Mouse (Mus musculus) kidney, embryonic 14.5 days (tissue): ENCODE data around the gene Gjb3. TPM values are rescaled to one million over a fixed set of nuclear protein-coding genes. Genes with fewer than 3 reads are reported as not detected.

Experiments
- ATAC-seq: fragments of 200-750 bp; cut with Nextera tagmentation; 2 replicates; pipeline ENCODE4 v1.8.0; 2017; ENCODE audit warnings: moderate number of reproducible peaks, mild to moderate bottlenecking, moderate TSS enrichment, moderate library complexity; ENCODE audit not compliant: low FRiP score, low TSS enrichment
- H3K27ac ChIP-seq: fragments of 300-500 bp; sonication (generic); 2 replicates; pipeline ENCODE4 v1.5.1; 2014; ENCODE audit warnings: low read depth, mild to moderate bottlenecking, low read length, moderate library complexity, mixed read lengths
- H3K27me3 ChIP-seq: fragments of 300-500 bp; sonication (generic); 2 replicates; pipeline ENCODE4 v1.6.1; 2014; ENCODE audit warnings: mild to moderate bottlenecking, low read length; ENCODE audit not compliant: control insufficient read depth, insufficient read depth
- H3K36me3 ChIP-seq: fragments of 300-500 bp; sonication (generic); 2 replicates; pipeline ENCODE4 v1.6.1; 2014; ENCODE audit warnings: low read length, mixed read lengths; ENCODE audit not compliant: control insufficient read depth, insufficient read depth
- H3K4me1 ChIP-seq: fragments of 300-500 bp; sonication (generic); 2 replicates; pipeline ENCODE4 v1.6.1; 2014; ENCODE audit warnings: low read length, mixed read lengths; ENCODE audit not compliant: control insufficient read depth, insufficient read depth
- H3K4me2 ChIP-seq: fragments of 300-500 bp; sonication (generic); replicated peaks from 2 replicates; pipeline ENCODE4 v1.6.1; 2014; ENCODE audit warnings: low read depth, mild to moderate bottlenecking, low read length
- H3K4me3 ChIP-seq: fragments of 300-500 bp; sonication (generic); 2 replicates; pipeline ENCODE4 v1.5.1; 2014; ENCODE audit warnings: mild to moderate bottlenecking, low read length
- H3K9ac ChIP-seq: fragments of 300-500 bp; sonication (generic); 2 replicates; pipeline ENCODE4 v1.6.1; 2014; ENCODE audit warnings: low read depth, mild to moderate bottlenecking, low read length, moderate library complexity
- H3K9me3 ChIP-seq: fragments of 300-500 bp; sonication (generic); 2 replicates; pipeline ENCODE4 v1.6.1; 2016; ENCODE audit warnings: low read length; ENCODE audit not compliant: control insufficient read depth
- WGBS: fragments of 180-500 bp; shearing (Covaris S2); extraction: QIAGEN DNeasy Blood & Tissue Kit; methylation state at CpG from one replicate; pipeline ENCODE4 v1.1.7; 2014; 5-methylcytosine and 5-hydroxymethylcytosine counted together
- polyA plus RNA-seq: library from polyadenylated mRNA; unstranded; fragments of >200 nt; fragmentation: Nextera tagmentation; extraction: Ambion mirVana; gene quantifications from 2 replicates; pipeline ENCODE4 v1.2.1, GENCODE M21; 2014

The Gjb3 gene
- polyA plus RNA-seq, 1 experiment from 2014 or later: 1.5 TPM

GRCm38 (mm10) chr4:127327749-127328148 lies 2.9 kb downstream of the Gjb3 start:
- Histone ChIP-seq H3K9ac (no peak overlapping the region), H3K36me3 (no peaks in the 10 kb centered on the region), H3K4me1 (peaks cover 12% of the 10 kb centered on the region; the same call in 1 of the 2 replicates), H3K27me3 (peaks cover 40% of the 10 kb centered on the region), H3K4me3 (no peak overlapping the region), H3K4me2 (no peak overlapping the region), H3K9me3 (no peaks in the 10 kb centered on the region), H3K27ac (no peak overlapping the region)
- ATAC-seq: no peak
- WGBS: 72% methylated on average over 6 of the region's 6 CpGs

GRCm38 (mm10) chr4:127327258-127327657 lies 3.4 kb downstream of the Gjb3 start:
- Histone ChIP-seq H3K9me3 (no peaks in the 10 kb centered on the region), H3K36me3 (no peaks in the 10 kb centered on the region), H3K4me1 (peaks cover 12% of the 10 kb centered on the region; the same call in 1 of the 2 replicates), H3K4me3 (no peak overlapping the region), H3K27ac (no peak overlapping the region), H3K4me2 (no peak overlapping the region), H3K27me3 (peaks cover 38% of the 10 kb centered on the region), H3K9ac (no peak overlapping the region)
- WGBS: 64% methylated on average over 7 of the region's 7 CpGs
- ATAC-seq: no peak

- H3K9me3 ChIP-seq: no peaks in the 10 kb centered on the region
Measured at GRCm38 (mm10) chr4:127325276-127325675, 5.4 kb downstream of the Gjb3 start.

GRCm38 (mm10) chr4:127324759-127325158 lies 5.9 kb downstream of the Gjb3 start:
- Histone ChIP-seq H3K4me3 (no peak overlapping the region), H3K4me2 (no peak overlapping the region), H3K9me3 (no peaks in the 10 kb centered on the region), H3K4me1 (0 out of 2 replicates have a peak, but pooled peaks cover 3% of the 10 kb centered on the region), H3K27ac (no peak overlapping the region), H3K36me3 (no peaks in the 10 kb centered on the region), H3K9ac (no peak overlapping the region), H3K27me3 (peaks cover 14% of the 10 kb centered on the region)
- 9% methylated on average over 6 of the region's 6 CpGs for WGBS
- peak; percentile 83 for ATAC-seq

More at GRCm38 (mm10) chr4:127325276-127325675, 5.4 kb downstream of the Gjb3 start:
- Histone ChIP-seq H3K4me3 (no peak overlapping the region), H3K9ac (no peak overlapping the region), H3K4me1 (peaks cover 5% of the 10 kb centered on the region; the same call in 1 of the 2 replicates), H3K4me2 (no peak overlapping the region), H3K36me3 (no peaks in the 10 kb centered on the region), H3K27ac (no peak overlapping the region), H3K27me3 (peaks cover 19% of the 10 kb centered on the region)
- WGBS: 86% methylated on average over 5 of the region's 5 CpGs
- no peak for ATAC-seq

- Histone ChIP-seq H3K4me3 (no peak overlapping the region), H3K9ac (no peak overlapping the region), H3K9me3 (no peaks in the 10 kb centered on the region), H3K27ac (no peak overlapping the region), H3K4me2 (no peak overlapping the region), H3K4me1 (0 out of 2 replicates have a peak, but pooled peaks cover 1% of the 10 kb centered on the region), H3K36me3 (no peaks in the 10 kb centered on the region), H3K27me3 (peaks cover 9% of the 10 kb centered on the region; the same call in 1 of the 2 replicates)
- no peak for ATAC-seq
- WGBS: 67% methylated on average over 10 of the region's 10 CpGs
Measured at GRCm38 (mm10) chr4:127324296-127324695, 6.3 kb downstream of the Gjb3 start.

- WGBS: 68% methylated on average over 3 of the region's 3 CpGs
- Histone ChIP-seq H3K4me3 (no peak overlapping the region), H3K4me2 (no peak overlapping the region), H3K27me3 (peaks cover 5% of the 10 kb centered on the region; the same call in 1 of the 2 replicates), H3K9ac (no peak overlapping the region), H3K36me3 (no peaks in the 10 kb centered on the region), H3K27ac (no peak overlapping the region), H3K9me3 (no peaks in the 10 kb centered on the region), H3K4me1 (no peaks in the 10 kb centered on the region)
- ATAC-seq: no peak
Measured at GRCm38 (mm10) chr4:127323651-127324050, 7.0 kb downstream of the Gjb3 start.

GRCm38 (mm10) chr4:127319613-127320012 lies 11.0 kb downstream of the Gjb3 start:
- H3K27me3 ChIP-seq: no peaks in the 10 kb centered on the region
- no peaks in the 10 kb centered on the region for H3K36me3 ChIP-seq
- ATAC-seq: no peak
- H3K27ac ChIP-seq: no peak overlapping the region
- H3K4me2 ChIP-seq: no peak overlapping the region
- H3K9me3 ChIP-seq: no peaks in the 10 kb centered on the region
- 5% methylated on average over 3 of the region's 3 CpGs for WGBS
- H3K4me1 ChIP-seq: no peaks in the 10 kb centered on the region
- no peak overlapping the region for H3K9ac ChIP-seq
- no peak overlapping the region for H3K4me3 ChIP-seq

GRCm38 (mm10) chr4:127317143-127317542 lies 13.5 kb downstream of the Gjb3 start:
- WGBS: 56% methylated on average over 4 of the region's 4 CpGs
- no peaks in the 10 kb centered on the region for H3K9me3 ChIP-seq
- no peak for ATAC-seq
- H3K9ac ChIP-seq: no peak overlapping the region
- H3K4me2 ChIP-seq: no peak overlapping the region
- H3K4me1 ChIP-seq: 0 out of 2 replicates have a peak, but pooled peaks cover 2% of the 10 kb centered on the region
- no peaks in the 10 kb centered on the region for H3K36me3 ChIP-seq
- H3K27ac ChIP-seq: no peak overlapping the region
- no peak overlapping the region for H3K4me3 ChIP-seq
- peaks cover 16% of the 10 kb centered on the region for H3K27me3 ChIP-seq

- H3K27me3 ChIP-seq: peaks cover 23% of the 10 kb centered on the region
Measured at GRCm38 (mm10) chr4:127315753-127316152, 14.9 kb downstream of the Gjb3 start.

More at GRCm38 (mm10) chr4:127315753-127316152, 14.9 kb downstream of the Gjb3 start:
- no peak for ATAC-seq
- no peak overlapping the region for H3K4me3 ChIP-seq
- H3K27ac ChIP-seq: no peak overlapping the region
- H3K4me2 ChIP-seq: no peak overlapping the region
- no peaks in the 10 kb centered on the region for H3K36me3 ChIP-seq
- 87% methylated on average over 8 of the region's 8 CpGs for WGBS
- no peaks in the 10 kb centered on the region for H3K9me3 ChIP-seq
- H3K4me1 ChIP-seq: 0 out of 2 replicates have a peak, but pooled peaks cover 2% of the 10 kb centered on the region
- H3K9ac ChIP-seq: no peak overlapping the region
